Mouse (Mus musculus): ENCODE measurements at regions not wholly inside any gene's neighbourhood (a gene's known extent, or its start where the extent isn't known, plus 50 kb on each side); places are given as distances from the start of the nearest gene placed in this dataset.

GRCm38 (mm10) chr3:14952169-14952729 is 66.2 kb downstream of the Car2 start:
- no peak for DNase-seq

GRCm38 (mm10) chr3:14952951-14953350 is 66.9 kb downstream of the Car2 start:
- DNase-seq: no peak

GRCm38 (mm10) chr3:14957481-14957880 is 71.4 kb downstream of the Car2 start:
- DNase-seq: no peak

GRCm38 (mm10) chr3:14958277-14958676 is 72.2 kb downstream of the Car2 start:
- no peak for DNase-seq

GRCm38 (mm10) chr3:14959586-14959985 is 73.5 kb downstream of the Car2 start:
- DNase-seq: no peak

- DNase-seq: no peak
Observed at GRCm38 (mm10) chr3:14964795-14965194, 78.7 kb downstream of the Car2 start.

GRCm38 (mm10) chr3:14965438-14966044 is 79.5 kb downstream of the Car2 start:
- DNase-seq: no peak

GRCm38 (mm10) chr3:14967235-14967634 is 81.2 kb downstream of the Car2 start:
- no peak for DNase-seq

GRCm38 (mm10) chr3:14968345-14968744 is 82.3 kb downstream of the Car2 start:
- DNase-seq: no peak

- no peak for DNase-seq
Observed at GRCm38 (mm10) chr3:14969698-14970097, 83.6 kb downstream of the Car2 start.

- no peak for DNase-seq
Observed at GRCm38 (mm10) chr3:14971647-14972046, 85.6 kb downstream of the Car2 start.

GRCm38 (mm10) chr3:14974758-14975157 is 88.7 kb downstream of the Car2 start:
- DNase-seq: no peak

- no peak for DNase-seq
Observed at GRCm38 (mm10) chr3:14975203-14975602, 89.1 kb downstream of the Car2 start.

- no peak for DNase-seq
Observed at GRCm38 (mm10) chr3:14979116-14979613, 93.1 kb downstream of the Car2 start.

GRCm38 (mm10) chr3:14989635-14990034 is 103.6 kb downstream of the Car2 start:
- DNase-seq: no peak

- DNase-seq: no peak
Observed at GRCm38 (mm10) chr3:14993936-14994335, 107.9 kb downstream of the Car2 start.

- no peak for DNase-seq
Observed at GRCm38 (mm10) chr3:14997241-14997640, 111.2 kb downstream of the Car2 start.

GRCm38 (mm10) chr3:14998521-14998920 is 112.4 kb downstream of the Car2 start:
- DNase-seq: no peak

GRCm38 (mm10) chr3:14999411-14999810 is 113.3 kb downstream of the Car2 start:
- no peak for DNase-seq

- DNase-seq: no peak
Observed at GRCm38 (mm10) chr3:14999914-15000313, 113.8 kb downstream of the Car2 start.

- DNase-seq: no peak
Observed at GRCm38 (mm10) chr3:15000657-15001056, 114.6 kb downstream of the Car2 start.

GRCm38 (mm10) chr3:15007821-15008220 is 121.7 kb downstream of the Car2 start:
- DNase-seq: no peak

- DNase-seq: no peak
Observed at GRCm38 (mm10) chr3:15008501-15008900, 122.4 kb downstream of the Car2 start.

- DNase-seq: no peak
Observed at GRCm38 (mm10) chr3:15009747-15010146, 123.7 kb downstream of the Car2 start.

- no peak for DNase-seq
Observed at GRCm38 (mm10) chr3:15016621-15017020, 130.5 kb downstream of the Car2 start.

All from cerebellum, adult 11-12 months (tissue).